Mouse (Mus musculus): ENCODE results near the gene H2afy2.

H2afy2 gene

GRCm38 (mm10) chr10:61784414-61784813 lies 467 bp upstream of the H2afy2 start:
- DNase-seq (ENCODE audit: low read depth, low spot score), result no peak

- peak; percentile 80 for DNase-seq (ENCODE audit: low read depth, low spot score)
Observed at GRCm38 (mm10) chr10:61782799-61783611, 942 bp downstream of the H2afy2 start.

GRCm38 (mm10) chr10:61781461-61782128 lies 2.4 kb downstream of the H2afy2 start:
- no peak for DNase-seq (ENCODE audit: low read depth, low spot score)

- DNase-seq (ENCODE audit: low read depth, low spot score), result no peak
Observed at GRCm38 (mm10) chr10:61766806-61767205, 17.1 kb downstream of the H2afy2 start.

GRCm38 (mm10) chr10:61765558-61765957 lies 18.4 kb downstream of the H2afy2 start:
- DNase-seq (ENCODE audit: low read depth, low spot score), result no peak

GRCm38 (mm10) chr10:61764689-61765088 lies 19.3 kb downstream of the H2afy2 start:
- DNase-seq (ENCODE audit: low read depth, low spot score), result no peak

GRCm38 (mm10) chr10:61759869-61760268 lies 24.1 kb downstream of the H2afy2 start:
- DNase-seq (ENCODE audit: low read depth, low spot score), result peak; percentile 97

GRCm38 (mm10) chr10:61758904-61759303 lies 25.0 kb downstream of the H2afy2 start:
- DNase-seq (ENCODE audit: low read depth, low spot score), result peak; percentile 14

GRCm38 (mm10) chr10:61757022-61757421 lies 26.9 kb downstream of the H2afy2 start:
- peak; percentile 69 for DNase-seq (ENCODE audit: low read depth, low spot score)

GRCm38 (mm10) chr10:61753071-61753470 lies 30.9 kb downstream of the H2afy2 start:
- no peak for DNase-seq (ENCODE audit: low read depth, low spot score)

GRCm38 (mm10) chr10:61751534-61752219 lies 32.3 kb downstream of the H2afy2 start:
- peak; percentile 51 for DNase-seq (ENCODE audit: low read depth, low spot score)

GRCm38 (mm10) chr10:61750014-61750413 lies 33.9 kb downstream of the H2afy2 start:
- DNase-seq (ENCODE audit: low read depth, low spot score), result no peak

GRCm38 (mm10) chr10:61747302-61747701 lies 36.6 kb downstream of the H2afy2 start:
- no peak for DNase-seq (ENCODE audit: low read depth, low spot score)

GRCm38 (mm10) chr10:61745133-61745532 lies 38.8 kb downstream of the H2afy2 start:
- peak; percentile 45 for DNase-seq (ENCODE audit: low read depth, low spot score)

GRCm38 (mm10) chr10:61742336-61742735 lies 41.6 kb downstream of the H2afy2 start:
- DNase-seq (ENCODE audit: low read depth, low spot score), result no peak

- DNase-seq (ENCODE audit: low read depth, low spot score), result peak; percentile 14
Observed at GRCm38 (mm10) chr10:61741873-61742272, 42.1 kb downstream of the H2afy2 start.

- no peak for DNase-seq (ENCODE audit: low read depth, low spot score)
Observed at GRCm38 (mm10) chr10:61741306-61741705, 42.6 kb downstream of the H2afy2 start.

- DNase-seq (ENCODE audit: low read depth, low spot score), result no peak
Observed at GRCm38 (mm10) chr10:61738126-61738525, 45.8 kb downstream of the H2afy2 start.

- DNase-seq (ENCODE audit: low read depth, low spot score), result no peak
Observed at GRCm38 (mm10) chr10:61737537-61737936, 46.4 kb downstream of the H2afy2 start.

GRCm38 (mm10) chr10:61736671-61737078 lies 47.3 kb downstream of the H2afy2 start:
- no peak for DNase-seq (ENCODE audit: low read depth, low spot score)

- DNase-seq (ENCODE audit: low read depth, low spot score), result peak; percentile 63
Observed at GRCm38 (mm10) chr10:61734377-61734776, 49.6 kb downstream of the H2afy2 start.

GRCm38 (mm10) chr10:61730171-61730570 lies 53.8 kb downstream of the H2afy2 start:
- no peak for DNase-seq (ENCODE audit: low read depth, low spot score)

All from 3T3-L1 (cell line).